Mouse (Mus musculus) heart, embryonic 11.5 days (tissue): ENCODE data around the gene Arhgap8. TPM values are rescaled to one million over a fixed set of nuclear protein-coding genes. Genes with fewer than 3 reads are reported as not detected.

Experiments used
- ATAC-seq: fragments of 200-750 bp; cut with Nextera tagmentation; replicated peaks from 2 replicates; pipeline ENCODE4 v1.8.0; 2017; ENCODE audit warnings: moderate library complexity; ENCODE audit not compliant: insufficient number of reproducible peaks, low FRiP score, low TSS enrichment
- H3K27ac ChIP-seq: fragments of 300-500 bp; sonication (generic); 2 replicates; pipeline ENCODE4 v1.5.1; 2014; ENCODE audit warnings: mild to moderate bottlenecking, low read depth, low read length
- H3K27me3 ChIP-seq: fragments of 300-500 bp; sonication (generic); 2 replicates; pipeline ENCODE4 v1.6.1; 2014; ENCODE audit warnings: mild to moderate bottlenecking, low read length, mixed read lengths; ENCODE audit not compliant: control insufficient read depth, insufficient read depth
- H3K36me3 ChIP-seq: fragments of 300-500 bp; sonication (generic); 2 replicates; pipeline ENCODE4 v1.6.1; 2014; ENCODE audit warnings: mild to moderate bottlenecking, low read length, moderate library complexity, mixed read lengths; ENCODE audit not compliant: control insufficient read depth, insufficient read depth
- H3K4me1 ChIP-seq: fragments of 300-500 bp; sonication (generic); 2 replicates; pipeline ENCODE4 v1.6.1; 2014; ENCODE audit warnings: low read length; ENCODE audit not compliant: control insufficient read depth, insufficient read depth
- H3K4me2 ChIP-seq: fragments of 300-500 bp; sonication (generic); 2 replicates; pipeline ENCODE4 v1.6.1; 2014; ENCODE audit warnings: mild to moderate bottlenecking, moderate library complexity
- H3K4me3 ChIP-seq: fragments of 300-500 bp; sonication (generic); 2 replicates; pipeline ENCODE4 v1.5.1; 2014; ENCODE audit warnings: low read depth, low read length
- H3K9ac ChIP-seq: fragments of 300-500 bp; sonication (generic); 2 replicates; pipeline ENCODE4 v1.6.1; 2014; ENCODE audit warnings: mild to moderate bottlenecking, low read depth, low read length, moderate library complexity
- H3K9me3 ChIP-seq: fragments of 300-500 bp; sonication (generic); replicated peaks from 2 replicates; pipeline ENCODE4 v1.6.1; 2016; ENCODE audit warnings: low read length; ENCODE audit not compliant: control insufficient read depth
- WGBS: fragments of 180-500 bp; shearing (Covaris S2); extraction: QIAGEN DNeasy Blood & Tissue Kit; methylation state at CpG from one replicate; pipeline ENCODE4 v1.1.7; 2014; ENCODE audit not compliant: insufficient replicate concordance; 5-methylcytosine and 5-hydroxymethylcytosine counted together
- polyA plus RNA-seq: library from polyadenylated mRNA; unstranded; fragments of >200 nt; fragmentation: Nextera tagmentation; extraction: Ambion mirVana; gene quantifications from 2 replicates; pipeline ENCODE4 v1.2.1, GENCODE M21; 2014

The Arhgap8 gene
- polyA plus RNA-seq, 1 experiment from 2014 or later, result 2.7 TPM

DNA sequence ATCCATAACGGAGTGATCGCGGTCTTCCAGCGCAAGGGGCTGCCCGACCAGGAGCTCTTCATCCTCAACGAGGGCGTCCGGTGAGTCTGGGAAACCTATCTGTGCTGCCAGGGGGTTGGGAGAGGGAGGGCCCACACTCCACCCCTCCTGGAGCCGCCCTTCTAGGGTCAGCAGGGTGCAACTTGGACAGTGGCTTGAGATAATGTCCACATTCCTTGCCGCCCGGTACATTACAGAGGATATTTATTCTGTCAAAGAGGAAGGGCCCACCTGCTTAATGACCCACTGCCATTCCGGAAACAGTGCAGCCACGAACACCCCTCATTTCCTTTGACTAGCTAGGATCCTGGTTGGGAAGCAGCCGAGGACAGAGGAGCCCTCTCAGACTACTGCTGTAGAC is 31.9 kb upstream of the Arhgap8 start:
- Histone ChIP-seq H3K27ac (peak overlapping the region; percentile 22; the same call in 1 of the 2 replicates), H3K4me3 (no peak overlapping the region)
- ATAC-seq, result no peak; the same call in 1 of the 2 replicates

DNA sequence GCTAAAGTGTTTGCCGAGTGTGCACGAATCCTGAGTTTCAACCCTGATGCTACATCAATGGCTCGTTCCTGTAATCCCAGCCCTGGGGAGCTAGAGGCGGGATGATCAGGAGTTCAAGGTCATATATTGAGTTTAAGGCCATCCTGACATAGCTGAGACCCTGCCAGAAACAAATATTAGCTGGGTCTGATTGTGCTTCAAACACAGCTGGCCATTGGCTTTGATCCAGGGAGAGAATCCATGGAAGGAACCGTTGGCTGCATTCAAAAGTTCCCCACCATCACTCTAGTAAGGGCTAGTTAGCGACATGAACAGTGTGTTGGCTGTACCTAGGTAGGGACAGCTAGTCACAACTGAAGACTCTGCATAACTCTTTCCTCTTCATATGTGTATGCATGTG is 30.5 kb upstream of the Arhgap8 start:
- H3K36me3 ChIP-seq, result peaks cover 23% of the 10 kb centered on the region
- H3K4me1 ChIP-seq, result peaks cover 31% of the 10 kb centered on the region
- ATAC-seq, result no peak
- no peaks in the 10 kb centered on the region for H3K9me3 ChIP-seq
- H3K4me3 ChIP-seq, result no peak overlapping the region
- no peak overlapping the region for H3K9ac ChIP-seq
- no peak overlapping the region for H3K4me2 ChIP-seq
- H3K27ac ChIP-seq, result no peak overlapping the region
- H3K27me3 ChIP-seq, result no peaks in the 10 kb centered on the region
- WGBS, result 87% methylated on average over 6 of the region's 6 CpGs

More for the DNA sequence above, 31.9 kb upstream of the Arhgap8 start:
- H3K9me3 ChIP-seq, result no peaks in the 10 kb centered on the region
- no peak overlapping the region for H3K4me2 ChIP-seq
- no peaks in the 10 kb centered on the region for H3K27me3 ChIP-seq
- H3K4me1 ChIP-seq, result peaks cover 38% of the 10 kb centered on the region
- WGBS, result 46% methylated on average over 14 of the region's 14 CpGs
- H3K9ac ChIP-seq, result no peak overlapping the region
- H3K36me3 ChIP-seq, result peaks cover 17% of the 10 kb centered on the region

DNA sequence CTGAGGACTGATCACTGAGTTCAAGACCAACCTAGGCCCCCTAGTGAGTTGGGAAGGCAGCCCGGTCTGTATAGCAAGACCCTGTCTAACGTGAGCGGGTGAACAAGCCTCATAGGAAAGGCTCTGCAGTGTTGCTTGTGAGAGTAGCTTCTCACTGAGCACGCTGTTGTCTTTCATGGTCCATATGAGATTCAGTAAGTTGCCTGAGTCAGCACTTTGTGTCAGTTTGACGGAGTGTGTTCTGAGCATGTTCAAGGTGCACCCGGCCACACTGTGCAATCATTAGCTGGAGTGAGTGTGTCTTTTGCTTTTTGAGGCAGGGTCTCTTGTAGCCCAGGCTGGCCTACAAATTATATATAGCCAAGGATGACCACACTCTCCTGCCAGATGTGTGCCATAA is 28.3 kb upstream of the Arhgap8 start:
- ATAC-seq, result no peak
- no peaks in the 10 kb centered on the region for H3K9me3 ChIP-seq
- H3K27ac ChIP-seq, result no peak overlapping the region
- H3K4me3 ChIP-seq, result no peak overlapping the region
- H3K9ac ChIP-seq, result no peak overlapping the region
- no peaks in the 10 kb centered on the region for H3K27me3 ChIP-seq
- H3K36me3 ChIP-seq, result peaks cover 23% of the 10 kb centered on the region
- no peak overlapping the region for H3K4me2 ChIP-seq
- H3K4me1 ChIP-seq, result peaks cover 26% of the 10 kb centered on the region
- WGBS, result 84% methylated on average over 6 of the region's 6 CpGs

DNA sequence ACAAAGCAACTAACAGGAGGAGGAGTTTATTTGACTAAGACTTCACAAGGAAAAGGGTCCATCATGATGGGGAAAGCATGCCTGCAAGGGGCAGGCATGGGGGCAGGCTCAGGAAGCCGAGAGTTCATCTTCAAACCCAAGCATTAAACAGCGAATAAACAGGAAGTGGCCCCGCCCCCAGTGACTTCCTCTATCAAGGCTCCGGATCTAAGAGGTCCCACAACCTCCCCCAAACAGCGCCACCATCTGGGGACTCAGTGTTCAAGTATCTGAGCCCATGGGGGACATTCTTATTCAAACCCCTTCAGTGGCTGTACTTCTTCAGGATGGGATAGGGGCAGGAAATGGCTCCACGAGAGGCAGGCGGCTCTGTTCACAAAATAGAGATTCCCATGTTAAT is 27.2 kb upstream of the Arhgap8 start:
- peaks cover 23% of the 10 kb centered on the region for H3K36me3 ChIP-seq

DNA sequence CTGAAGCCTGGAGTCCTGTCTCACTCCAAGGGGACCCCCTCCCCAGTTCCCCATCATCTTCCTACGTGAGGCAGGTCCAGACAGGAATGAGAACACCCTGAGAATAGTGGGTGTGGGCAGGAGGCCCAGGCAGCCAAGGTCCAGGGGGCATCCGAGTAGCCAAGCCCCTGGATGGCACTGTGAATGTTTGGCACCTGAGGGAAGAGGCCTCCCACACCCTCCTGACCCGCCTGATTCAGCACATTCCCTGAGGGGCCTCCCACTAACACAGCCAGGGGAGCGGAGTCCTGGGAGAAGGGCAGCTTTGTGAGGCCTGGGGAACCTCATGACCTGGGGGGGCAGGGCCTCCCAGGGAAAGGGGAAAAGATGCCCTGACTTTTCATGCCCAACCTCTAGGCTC is 23.8 kb upstream of the Arhgap8 start:
- Histone ChIP-seq H3K9me3 (no peaks in the 10 kb centered on the region), H3K27me3 (no peaks in the 10 kb centered on the region), H3K36me3 (peaks cover 9% of the 10 kb centered on the region), H3K27ac (no peak overlapping the region), H3K4me2 (no peak overlapping the region), H3K4me3 (no peak overlapping the region), H3K4me1 (peaks cover 15% of the 10 kb centered on the region), H3K9ac (no peak overlapping the region)
- 64% methylated on average over 4 of the region's 4 CpGs for whole genome bisulfite sequencing
- no peak for ATAC-seq

More for the DNA sequence above, 27.2 kb upstream of the Arhgap8 start:
- H3K27me3 ChIP-seq, result no peaks in the 10 kb centered on the region
- 91% methylated on average over 7 of the region's 7 CpGs for WGBS
- no peak overlapping the region for H3K27ac ChIP-seq
- no peak overlapping the region for H3K4me2 ChIP-seq
- H3K4me3 ChIP-seq, result no peak overlapping the region
- ATAC-seq, result no peak
- peaks cover 22% of the 10 kb centered on the region for H3K4me1 ChIP-seq
- H3K9ac ChIP-seq, result no peak overlapping the region
- no peaks in the 10 kb centered on the region for H3K9me3 ChIP-seq

DNA sequence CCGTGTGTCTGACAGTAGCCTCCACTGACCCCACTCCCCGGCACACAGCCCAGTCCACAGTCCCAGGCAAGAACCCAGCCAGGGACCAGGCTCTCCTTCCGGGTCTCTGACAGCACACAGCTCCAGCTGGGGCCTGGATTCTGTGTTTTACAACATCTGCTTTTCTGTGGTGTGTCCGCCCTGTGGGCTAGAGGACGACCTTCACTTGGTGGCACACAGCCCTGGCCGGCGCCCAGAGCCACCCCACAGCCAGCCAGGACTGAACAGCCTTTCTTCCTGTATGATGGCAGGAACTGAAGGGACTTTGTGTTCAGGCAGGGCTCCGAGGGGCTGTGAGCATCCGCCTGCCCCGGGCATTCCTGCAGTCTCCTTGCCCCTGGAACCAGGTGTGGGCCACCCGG is 22.2 kb upstream of the Arhgap8 start:
- no peak overlapping the region for H3K4me2 ChIP-seq

DNA sequence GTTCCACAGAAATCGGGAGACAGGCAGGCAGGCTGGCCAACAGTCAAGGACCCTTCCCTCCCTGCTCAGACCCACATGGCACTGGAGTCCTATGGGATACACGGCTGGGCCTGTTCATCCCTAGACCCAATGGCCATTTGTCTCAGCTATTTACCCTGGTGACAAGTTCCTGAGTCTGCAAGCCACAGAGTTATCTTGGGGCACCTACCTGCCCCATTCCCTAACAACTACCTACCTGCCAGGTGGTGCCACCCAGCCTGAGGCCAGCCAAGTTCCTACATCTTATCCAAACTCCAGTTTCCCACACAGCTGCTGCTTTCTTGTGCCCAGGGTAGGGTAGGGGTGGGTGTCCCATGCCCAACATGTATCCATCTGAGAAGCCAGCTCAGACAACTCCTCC is 21.7 kb upstream of the Arhgap8 start:
- H3K9me3 ChIP-seq, result no peaks in the 10 kb centered on the region
- no peaks in the 10 kb centered on the region for H3K27me3 ChIP-seq
- no peak for ATAC-seq
- peaks cover 19% of the 10 kb centered on the region for H3K4me1 ChIP-seq
- no peak overlapping the region for H3K27ac ChIP-seq
- H3K36me3 ChIP-seq, result peaks cover 8% of the 10 kb centered on the region
- 72% methylated on average over 2 of the region's 2 CpGs for WGBS
- no peak overlapping the region for H3K4me3 ChIP-seq
- no peak overlapping the region for H3K4me2 ChIP-seq
- no peak overlapping the region for H3K9ac ChIP-seq

More for the DNA sequence above, 22.2 kb upstream of the Arhgap8 start:
- Histone ChIP-seq H3K4me3 (no peak overlapping the region), H3K36me3 (peaks cover 8% of the 10 kb centered on the region), H3K9ac (0 out of 2 replicates have a peak overlapping the region, but pooled peaks have one; percentile 18), H3K27me3 (no peaks in the 10 kb centered on the region), H3K9me3 (no peaks in the 10 kb centered on the region), H3K27ac (no peak overlapping the region), H3K4me1 (peaks cover 19% of the 10 kb centered on the region)
- no peak for ATAC-seq
- WGBS, result 82% methylated on average over 11 of the region's 11 CpGs

DNA sequence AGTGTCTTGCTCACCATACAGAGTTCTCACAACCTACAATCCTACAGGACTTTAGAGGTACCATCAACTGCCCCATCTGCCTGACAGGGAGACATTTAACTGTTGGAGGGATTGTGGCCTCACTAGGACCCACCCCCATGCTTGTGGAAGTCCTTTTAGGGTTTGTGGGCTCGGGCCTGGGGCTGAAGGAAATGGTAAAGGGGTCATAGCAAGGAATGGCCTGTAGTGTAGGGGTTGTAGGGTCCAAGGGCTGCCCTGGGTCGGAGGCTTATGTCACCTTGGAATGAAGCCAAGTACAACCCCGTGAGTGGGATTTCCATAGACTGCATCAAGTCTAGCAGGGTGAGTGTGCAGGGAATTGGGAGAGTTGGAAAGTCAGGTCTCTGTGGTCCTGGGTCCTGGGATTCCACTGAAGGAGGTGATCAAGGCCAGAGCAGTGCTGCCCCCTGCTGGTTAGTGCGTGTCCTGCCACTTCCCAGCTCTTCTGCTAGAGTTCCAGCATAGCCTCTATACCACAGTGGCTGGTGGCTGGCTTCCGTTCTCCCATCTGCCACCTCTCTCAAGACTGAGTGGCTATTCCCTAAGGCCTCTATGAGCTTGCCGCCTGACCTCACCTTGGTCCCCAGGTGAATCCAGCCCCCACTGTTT is 19.6 kb upstream of the Arhgap8 start:
- ATAC-seq, result no peak; the same call in 1 of the 2 replicates
- Histone ChIP-seq H3K4me1 (peaks cover 19% of the 10 kb centered on the region), H3K27me3 (no peaks in the 10 kb centered on the region), H3K27ac (no peak overlapping the region), H3K4me3 (no peak overlapping the region), H3K36me3 (peaks cover 4% of the 10 kb centered on the region; the same call in 1 of the 2 replicates), H3K9me3 (no peaks in the 10 kb centered on the region), H3K9ac (no peak overlapping the region), H3K4me2 (no peak overlapping the region)
- 44% methylated on average over 6 of the region's 6 CpGs for WGBS

DNA sequence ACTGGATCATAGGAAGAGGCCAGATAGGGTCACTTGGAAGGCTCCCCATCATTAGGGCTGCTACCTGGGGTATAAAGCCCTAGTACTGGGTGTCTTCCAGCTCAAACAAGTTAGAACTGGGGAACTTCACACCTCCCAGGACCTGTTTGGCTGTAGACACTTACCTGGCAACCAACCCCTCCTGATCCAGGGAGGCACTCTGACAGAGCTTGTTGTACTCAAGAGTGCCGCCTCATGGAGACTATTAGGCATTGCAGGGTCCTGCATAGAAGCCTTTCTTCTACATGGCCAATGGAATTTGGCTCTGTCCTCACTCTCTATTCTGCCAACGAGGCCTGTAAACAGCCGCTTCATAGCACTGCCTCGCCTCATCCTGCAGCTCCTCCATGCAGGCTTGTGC is 17.9 kb upstream of the Arhgap8 start:
- ATAC-seq, result no peak
- H3K4me3 ChIP-seq, result no peak overlapping the region
- H3K27ac ChIP-seq, result no peak overlapping the region
- peaks cover 7% of the 10 kb centered on the region for H3K4me1 ChIP-seq
- H3K9me3 ChIP-seq, result no peaks in the 10 kb centered on the region
- no peaks in the 10 kb centered on the region for H3K27me3 ChIP-seq
- H3K9ac ChIP-seq, result no peak overlapping the region
- peaks cover 4% of the 10 kb centered on the region; the same call in 1 of the 2 replicates for H3K36me3 ChIP-seq
- 32% methylated on average over 4 of the region's 4 CpGs for WGBS
- no peak overlapping the region for H3K4me2 ChIP-seq
